Mouse (Mus musculus): ENCODE results near the gene Emc7.
A peak's percentile ranks its signal among the peaks of the same experiment; 100 is the strongest.

The Emc7 gene

GRCm38 (mm10) chr2:112474997-112475724 is 20.4 kb downstream of the Emc7 start:
- DNase-seq (ENCODE audit: low read depth, low spot score) = no peak

GRCm38 (mm10) chr2:112476554-112476953 is 21.8 kb downstream of the Emc7 start:
- DNase-seq (ENCODE audit: low read depth, low spot score) = no peak

- no peak for DNase-seq (ENCODE audit: low read depth, low spot score)
Measured at GRCm38 (mm10) chr2:112480669-112481068, 25.9 kb downstream of the Emc7 start, which contains the start of gene Chrm5. TSS of gene Chrm5 (minus strand) at chr2:112480769.

GRCm38 (mm10) chr2:112481564-112481963 is 26.8 kb downstream of the Emc7 start:
- DNase-seq (ENCODE audit: low read depth, low spot score) = peak; percentile 68

GRCm38 (mm10) chr2:112482533-112483333 is 27.9 kb downstream of the Emc7 start:
- DNase-seq (ENCODE audit: low read depth, low spot score) = no peak

- no peak for DNase-seq (ENCODE audit: low read depth, low spot score)
Measured at GRCm38 (mm10) chr2:112483334-112483651, 28.5 kb downstream of the Emc7 start.

- DNase-seq (ENCODE audit: low read depth, low spot score) = peak; percentile 53
Measured at GRCm38 (mm10) chr2:112484886-112485285, 30.1 kb downstream of the Emc7 start.

- DNase-seq (ENCODE audit: low read depth, low spot score) = no peak
Measured at GRCm38 (mm10) chr2:112490483-112491196, 35.8 kb downstream of the Emc7 start.

GRCm38 (mm10) chr2:112491629-112492028 is 36.8 kb downstream of the Emc7 start:
- DNase-seq (ENCODE audit: low read depth, low spot score) = peak; percentile 42

- DNase-seq (ENCODE audit: low read depth, low spot score) = peak; percentile 57
Measured at GRCm38 (mm10) chr2:112492431-112492855, 37.6 kb downstream of the Emc7 start.

- peak; percentile 71 for DNase-seq (ENCODE audit: low read depth, low spot score)
Measured at GRCm38 (mm10) chr2:112492856-112493538, 38.2 kb downstream of the Emc7 start, which contains the start of gene Aven. TSS of gene Aven (plus strand) at chr2:112492964.

- no peak for DNase-seq (ENCODE audit: low read depth, low spot score)
Measured at GRCm38 (mm10) chr2:112493539-112494260, 38.9 kb downstream of the Emc7 start.

- peak; percentile 99 for DNase-seq (ENCODE audit: low read depth, low spot score)
Measured at GRCm38 (mm10) chr2:112497851-112498250, 43.1 kb downstream of the Emc7 start.

GRCm38 (mm10) chr2:112501209-112501608 is 46.4 kb downstream of the Emc7 start:
- DNase-seq (ENCODE audit: low read depth, low spot score) = peak; percentile 95

GRCm38 (mm10) chr2:112503978-112504377 is 49.2 kb downstream of the Emc7 start:
- no peak for DNase-seq (ENCODE audit: low read depth, low spot score)

GRCm38 (mm10) chr2:112506841-112507435 is 52.1 kb downstream of the Emc7 start:
- DNase-seq (ENCODE audit: low read depth, low spot score) = no peak

GRCm38 (mm10) chr2:112507444-112507843 is 52.6 kb downstream of the Emc7 start:
- DNase-seq (ENCODE audit: low read depth, low spot score) = no peak

- DNase-seq (ENCODE audit: low read depth, low spot score) = no peak
Measured at GRCm38 (mm10) chr2:112510140-112510539, 55.3 kb downstream of the Emc7 start.

GRCm38 (mm10) chr2:112513036-112513435 is 58.2 kb downstream of the Emc7 start:
- DNase-seq (ENCODE audit: low read depth, low spot score) = no peak

GRCm38 (mm10) chr2:112516728-112517127 is 61.9 kb downstream of the Emc7 start:
- DNase-seq (ENCODE audit: low read depth, low spot score) = no peak
